Mouse (Mus musculus) erythroblast, embryonic 14.5 days (primary cell): ENCODE results near the gene Actrt2.

Experiments used
- GATA1 ChIP-seq: IDR thresholded peaks from 2 replicates; pipeline ENCODE4 v1.6.1; 2012; ENCODE audit warnings: low read length, inconsistent platforms, mixed read lengths
- TAL1 ChIP-seq: IDR thresholded peaks from 3 replicates; pipeline ENCODE4 v1.6.1; 2012; ENCODE audit warnings: low read length, inconsistent platforms, mixed read lengths

GRCm38 (mm10) chr4:154708223-154708622 lies 40.6 kb upstream of the Actrt2 start:
- TF ChIP-seq GATA1 (no peak), TAL1 (no peak)
